Mouse (Mus musculus): ENCODE results near the gene Itgb2l.

Gene Itgb2l

DNA sequence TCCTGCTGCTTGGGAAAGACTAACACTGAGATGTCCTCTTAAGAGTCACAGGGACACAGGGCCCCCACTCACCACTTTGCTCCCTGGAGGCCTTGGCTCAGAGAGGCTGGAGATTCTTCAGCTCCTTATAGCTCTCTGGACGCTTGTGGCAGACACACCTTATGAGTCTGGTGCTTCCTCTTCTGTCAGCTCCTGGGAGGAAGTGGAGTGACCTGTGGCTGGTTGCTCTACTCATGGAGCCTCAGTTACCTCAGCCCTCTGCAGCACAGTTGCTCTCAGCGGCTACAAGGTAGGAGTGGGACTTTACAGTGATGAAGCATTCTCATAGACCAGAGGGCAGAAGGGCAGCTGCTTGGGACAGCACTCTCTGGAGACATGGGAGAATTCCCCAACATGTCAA lies at the start of gene Itgb2l:
TSS of gene Itgb2l (minus strand) at position 152 of the 400 bp plus-strand sequence.
- no peak for DNase-seq (ENCODE audit: low spot score)

GRCm38 (mm10) chr16:96491530-96491929 lies 48.1 kb upstream of the Itgb2l start:
- DNase-seq (ENCODE audit: low spot score) = no peak

DNA sequence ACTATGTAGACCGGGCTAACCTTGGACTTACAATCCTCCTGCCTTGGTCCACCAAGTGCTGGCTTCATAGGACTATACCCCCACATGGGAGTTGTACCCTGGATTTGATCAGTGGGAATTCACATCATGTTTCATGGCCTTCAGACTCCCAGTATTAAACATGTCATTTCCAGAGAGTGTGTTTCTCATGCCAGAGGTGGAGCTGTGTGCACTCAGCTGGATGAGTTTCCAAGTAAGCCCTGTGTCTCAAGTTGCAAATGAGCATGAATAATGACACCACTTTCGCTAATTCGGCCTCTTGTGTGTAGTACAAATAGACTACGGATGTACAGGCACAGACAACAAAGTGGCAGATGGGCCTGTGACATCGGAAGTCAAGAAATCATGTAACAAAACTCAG lies 44.6 kb upstream of the Itgb2l start:
- no peak for DNase-seq (ENCODE audit: low spot score)

DNA sequence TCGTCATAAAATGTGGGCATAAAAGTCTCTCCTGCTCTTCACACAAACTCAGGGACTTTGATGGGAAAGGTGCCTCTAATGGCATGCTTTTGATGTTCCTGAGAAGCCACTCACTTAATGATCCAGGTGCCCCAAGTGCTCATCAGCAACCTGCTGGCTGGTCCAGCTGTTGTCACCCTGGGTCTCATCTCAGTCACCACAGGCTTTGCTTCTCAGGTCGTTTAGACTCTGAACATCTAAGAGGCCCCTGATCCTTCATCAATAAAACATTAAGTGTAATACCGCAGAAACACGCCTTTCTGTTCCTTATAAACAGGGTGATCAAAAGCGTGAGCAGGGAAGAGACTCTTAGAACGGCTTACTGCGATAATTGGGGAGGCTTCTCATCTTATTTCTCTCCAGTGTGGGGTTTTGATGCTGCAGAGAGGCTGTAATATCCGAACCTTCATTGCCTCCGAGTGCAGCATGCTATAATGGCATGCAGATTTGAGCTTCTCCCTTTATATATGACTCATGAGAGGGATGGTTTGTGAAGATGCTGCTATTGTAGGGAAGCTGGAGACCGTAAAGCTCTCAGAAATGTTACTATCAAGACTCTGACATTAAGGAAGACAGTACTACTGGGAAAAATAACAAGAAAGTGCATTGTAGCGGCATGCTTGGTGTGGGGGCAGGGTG lies 43.7 kb upstream of the Itgb2l start:
- DNase-seq (ENCODE audit: low spot score) = no peak

- DNase-seq (ENCODE audit: low spot score) = no peak
Measured at GRCm38 (mm10) chr16:96481791-96482190, 38.4 kb upstream of the Itgb2l start.

DNA sequence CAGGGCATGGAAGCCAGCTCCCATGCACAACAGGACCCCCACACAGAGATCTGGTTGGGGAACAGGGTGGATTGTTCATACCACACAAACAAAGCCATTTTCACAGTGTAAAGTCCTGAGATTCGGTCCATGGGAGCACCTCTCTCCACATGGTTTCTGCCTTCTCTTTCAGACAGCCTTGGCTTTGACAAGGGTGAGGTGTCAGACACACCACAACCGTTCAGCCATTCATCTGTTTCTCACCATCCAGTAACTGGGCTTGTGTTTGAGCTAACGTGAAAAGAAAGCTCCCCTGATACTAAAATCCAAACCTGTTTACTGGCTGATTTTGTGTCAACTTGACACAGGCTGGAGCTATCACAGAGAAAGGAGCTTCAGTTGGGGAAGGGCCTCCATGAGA lies 30.8 kb upstream of the Itgb2l start:
- DNase-seq (ENCODE audit: low spot score) = no peak

DNA sequence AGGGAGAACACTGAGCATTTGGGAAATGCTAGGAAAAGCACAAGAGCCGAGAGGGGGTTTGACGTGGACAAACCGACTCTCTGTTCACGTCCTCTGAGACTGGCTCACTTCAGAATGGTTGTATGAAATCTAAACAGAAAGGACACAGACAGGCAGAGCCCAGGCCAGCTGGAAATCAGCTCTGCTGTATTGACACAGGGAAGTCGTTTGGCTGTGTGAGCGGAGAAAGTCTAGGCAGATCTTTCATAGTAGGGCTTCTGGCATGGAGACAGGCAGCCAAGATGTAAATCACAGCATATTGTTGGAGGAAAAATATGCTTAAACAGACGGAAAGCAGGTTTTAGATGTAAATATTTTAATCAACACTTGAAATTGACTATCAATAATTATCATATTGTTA lies 29.4 kb upstream of the Itgb2l start:
- DNase-seq (ENCODE audit: low spot score) = no peak

GRCm38 (mm10) chr16:96472361-96472760 lies 28.9 kb upstream of the Itgb2l start:
- DNase-seq (ENCODE audit: low spot score) = no peak

- DNase-seq (ENCODE audit: low spot score) = no peak
Measured at GRCm38 (mm10) chr16:96469640-96470039, 26.2 kb upstream of the Itgb2l start.

DNA sequence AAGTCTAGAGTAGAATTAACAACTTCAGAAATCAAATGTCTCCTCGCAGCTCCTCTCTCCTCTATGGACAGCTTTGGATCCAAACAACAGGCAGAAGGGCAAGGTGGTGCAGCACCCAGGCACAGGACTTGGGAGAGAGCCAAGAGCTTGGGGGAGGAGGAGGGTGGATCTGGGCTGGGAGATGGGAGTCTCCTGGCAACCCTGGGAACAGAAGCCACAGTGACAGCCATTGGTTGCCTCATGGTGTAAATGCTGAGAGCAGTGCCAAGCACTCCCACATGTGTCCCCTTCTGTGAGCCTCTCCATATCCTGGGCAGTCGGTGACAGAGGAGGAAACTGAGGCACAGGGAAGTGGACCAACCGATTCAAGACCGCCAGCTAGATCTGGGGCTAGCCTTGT lies 25.3 kb upstream of the Itgb2l start:
- no peak for DNase-seq (ENCODE audit: low spot score)

DNA sequence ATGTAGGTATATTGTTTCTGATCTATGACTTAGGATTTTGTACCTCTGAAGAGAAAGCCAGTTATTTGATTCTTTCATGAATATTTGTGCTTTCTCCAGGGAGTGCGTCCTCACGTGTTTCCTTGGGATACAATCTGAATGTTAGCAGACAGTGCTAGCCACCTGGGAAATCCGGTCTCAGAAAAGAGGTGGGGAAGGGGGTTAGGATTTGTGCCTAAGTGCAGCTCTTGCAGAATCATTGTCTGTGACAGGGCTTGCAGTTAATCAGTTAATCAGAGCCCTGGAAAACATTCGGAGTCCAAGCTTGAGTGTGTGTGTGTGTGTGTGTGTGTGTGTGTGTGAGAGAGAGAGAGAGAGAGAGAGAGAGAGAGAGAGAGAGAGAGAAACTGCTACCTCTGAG lies 24.6 kb upstream of the Itgb2l start:
- no peak for DNase-seq (ENCODE audit: low spot score)

GRCm38 (mm10) chr16:96467445-96467844 lies 24.0 kb upstream of the Itgb2l start, which contains the start of gene Pcp4:
Gene Pcp4 (plus strand): TSS chr16:96467606.
- peak; percentile 12 for DNase-seq (ENCODE audit: low spot score)

DNA sequence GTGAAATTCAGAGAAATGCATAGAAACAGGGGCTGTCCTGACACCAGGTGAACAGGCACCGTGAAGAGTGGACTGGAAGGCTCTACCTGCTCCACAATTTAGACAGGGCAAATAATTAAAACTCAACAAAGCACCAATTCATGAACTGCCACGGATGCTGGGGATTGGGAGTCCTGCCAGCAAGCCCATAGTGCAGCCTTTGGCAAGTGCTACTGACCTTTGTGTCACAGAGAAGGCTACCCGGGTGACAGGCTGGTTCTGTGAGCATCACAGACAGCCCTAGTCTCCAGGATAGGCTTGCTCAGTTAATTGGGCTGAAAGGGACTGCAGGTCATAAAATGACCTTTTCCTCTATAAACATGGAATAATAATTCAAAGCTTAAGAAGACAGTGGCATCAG lies 17.4 kb upstream of the Itgb2l start:
- DNase-seq (ENCODE audit: low spot score) = no peak

- DNase-seq (ENCODE audit: low spot score) = no peak
Measured at GRCm38 (mm10) chr16:96459356-96459755, 15.9 kb upstream of the Itgb2l start.

- DNase-seq (ENCODE audit: low spot score) = no peak
Measured at GRCm38 (mm10) chr16:96457612-96458011, 14.2 kb upstream of the Itgb2l start.

DNA sequence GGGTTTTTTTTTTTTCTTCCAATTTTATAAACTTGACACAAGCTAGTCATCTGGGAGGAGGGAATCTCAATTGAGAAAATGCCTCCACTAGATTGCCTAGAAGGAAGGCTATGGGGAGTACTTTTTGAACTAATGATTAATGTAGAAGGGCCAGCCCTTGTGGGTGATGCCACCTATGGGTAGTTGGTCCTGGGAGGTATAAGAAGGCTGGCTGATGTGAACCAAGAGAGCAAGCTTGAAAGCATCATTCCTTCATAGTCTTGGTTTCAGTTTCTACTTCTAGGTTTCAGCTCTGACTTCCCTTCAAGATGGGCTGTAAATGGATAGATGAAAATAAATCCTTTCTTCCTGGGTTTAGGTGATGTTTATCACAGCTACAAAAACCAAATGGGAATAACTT lies 10.7 kb upstream of the Itgb2l start:
- DNase-seq (ENCODE audit: low spot score) = no peak

- DNase-seq (ENCODE audit: low spot score) = peak; percentile 4
Measured at GRCm38 (mm10) chr16:96450871-96451270, 7.5 kb upstream of the Itgb2l start.

GRCm38 (mm10) chr16:96441826-96442225 lies 1.6 kb downstream of the Itgb2l start:
- no peak for DNase-seq (ENCODE audit: low spot score)

GRCm38 (mm10) chr16:96440871-96441270 lies 2.5 kb downstream of the Itgb2l start:
- no peak for DNase-seq (ENCODE audit: low spot score)

- DNase-seq (ENCODE audit: low spot score) = no peak
Measured at GRCm38 (mm10) chr16:96439682-96440081, 3.7 kb downstream of the Itgb2l start.

GRCm38 (mm10) chr16:96438946-96439345 lies 4.5 kb downstream of the Itgb2l start:
- no peak for DNase-seq (ENCODE audit: low spot score)

DNA sequence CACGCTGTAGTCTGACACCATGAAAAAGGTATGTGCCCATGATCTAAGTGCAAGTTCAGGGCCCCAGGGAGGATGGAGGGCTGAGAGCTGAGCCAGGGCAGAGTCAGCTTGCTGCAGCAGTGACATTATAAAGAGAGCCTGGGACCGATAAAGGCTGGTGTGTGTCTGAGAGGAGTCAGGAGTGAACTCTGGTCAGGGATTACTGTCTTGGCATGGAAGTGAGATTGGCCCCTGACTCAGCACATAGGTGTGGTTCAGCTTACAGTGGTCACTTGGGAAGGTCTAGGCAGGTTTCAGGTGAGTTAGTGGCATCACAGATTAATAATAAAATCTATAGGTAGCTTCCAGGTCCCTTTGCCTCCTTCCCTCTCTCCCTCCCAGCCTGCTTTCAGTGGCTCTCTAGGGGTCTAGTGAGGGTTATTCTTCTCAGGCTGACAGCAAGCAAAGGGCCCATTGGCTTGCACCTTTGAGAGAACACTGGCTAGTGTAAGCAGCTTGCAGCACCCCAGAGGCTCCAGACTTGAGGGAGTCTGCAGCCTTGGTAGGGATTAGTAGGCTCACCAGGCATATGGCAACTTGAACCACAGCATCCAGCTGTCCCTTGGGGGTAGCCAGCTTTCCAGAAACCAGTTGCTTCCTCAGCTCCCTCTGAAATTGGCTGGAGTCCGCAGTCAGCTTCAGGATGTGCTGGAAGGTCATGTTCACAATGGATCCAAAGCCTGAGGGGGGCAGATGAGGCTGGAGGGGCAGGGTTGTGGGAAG lies 9.2 kb downstream of the Itgb2l start:
- no peak for DNase-seq (ENCODE audit: low spot score)

GRCm38 (mm10) chr16:96433266-96433665 lies 10.2 kb downstream of the Itgb2l start:
- DNase-seq (ENCODE audit: low spot score) = no peak

DNA sequence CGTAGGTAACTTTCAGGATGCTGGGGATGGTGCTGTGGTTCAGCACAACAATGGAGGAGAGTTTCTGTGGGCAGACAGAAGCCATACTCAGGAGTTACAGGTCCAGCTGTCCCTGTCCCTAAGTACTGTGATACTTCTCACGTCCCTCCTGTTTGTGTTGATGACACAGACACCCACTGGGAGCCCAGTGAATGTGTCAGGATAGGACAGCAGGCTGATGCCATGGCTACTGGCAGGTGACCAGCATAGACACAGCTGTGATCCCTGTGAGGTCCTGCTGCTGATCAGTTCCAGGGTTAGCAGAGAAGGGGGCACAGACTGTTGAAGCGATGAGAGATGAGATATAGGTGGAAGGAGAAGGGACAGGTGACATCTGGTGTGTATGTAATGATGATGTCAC lies 14.4 kb downstream of the Itgb2l start:
- no peak for DNase-seq (ENCODE audit: low spot score)
